Mouse (Mus musculus) hindbrain, embryonic 15.5 days (tissue): ENCODE data around the gene Fkbp9. TPM values are rescaled to one million over a fixed set of nuclear protein-coding genes. Genes with fewer than 3 reads are reported as not detected.
"Not testable (repeated sequence)": the region's sequence is repeated elsewhere in the genome, so short reads cannot be mapped to it uniquely, and the experiment has no call there.

Experiments
- ATAC-seq: fragments of 200-750 bp; cut with Nextera tagmentation; 2 replicates; pipeline ENCODE4 v1.8.0; 2017; ENCODE audit warnings: low read depth, moderate number of reproducible peaks, moderate TSS enrichment; ENCODE audit not compliant: low FRiP score
- H3K27ac ChIP-seq: fragments of 300-500 bp; sonication (generic); replicated peaks from 2 replicates; pipeline ENCODE4 v1.5.1; 2015; ENCODE audit warnings: mild to moderate bottlenecking, inconsistent platforms
- H3K27me3 ChIP-seq: fragments of 300-500 bp; sonication (generic); 2 replicates; pipeline ENCODE4 v1.6.1; 2015; ENCODE audit warnings: control low read depth, inconsistent platforms
- H3K36me3 ChIP-seq: fragments of 300-500 bp; sonication (generic); 2 replicates; pipeline ENCODE4 v1.6.1; 2015; ENCODE audit warnings: control low read depth, inconsistent platforms
- H3K4me1 ChIP-seq: fragments of 300-500 bp; sonication (generic); replicated peaks from 2 replicates; pipeline ENCODE4 v1.6.1; 2015; ENCODE audit warnings: control low read depth, inconsistent platforms
- H3K4me2 ChIP-seq: fragments of 300-500 bp; sonication (generic); 2 replicates; pipeline ENCODE4 v1.6.1; 2015; ENCODE audit warnings: moderate library complexity, mild to moderate bottlenecking, inconsistent platforms
- H3K4me3 ChIP-seq: fragments of 300-500 bp; sonication (generic); 2 replicates; pipeline ENCODE4 v1.5.1; 2015; ENCODE audit warnings: mild to moderate bottlenecking, inconsistent platforms
- H3K9ac ChIP-seq: fragments of 300-500 bp; sonication (generic); 2 replicates; pipeline ENCODE4 v1.6.1; 2015; ENCODE audit warnings: inconsistent platforms
- H3K9me3 ChIP-seq: fragments of 300-500 bp; sonication (generic); 2 replicates; pipeline ENCODE4 v1.6.1; 2016; ENCODE audit warnings: control low read depth, inconsistent platforms
- WGBS: fragments of 180-500 bp; shearing (Covaris S2); methylation state at CpG from one replicate; pipeline ENCODE4 v1.1.7; 2015; 5-methylcytosine and 5-hydroxymethylcytosine counted together
- polyA plus RNA-seq: library from polyadenylated mRNA; unstranded; fragments of >200 nt; fragmentation: Nextera tagmentation; extraction: Ambion mirVana; gene quantifications from 2 replicates; pipeline ENCODE4 v1.2.1, GENCODE M21; 2015

Fkbp9 gene
- polyA plus RNA-seq, 1 experiment from 2014 or later = 42.8 TPM

DNA sequence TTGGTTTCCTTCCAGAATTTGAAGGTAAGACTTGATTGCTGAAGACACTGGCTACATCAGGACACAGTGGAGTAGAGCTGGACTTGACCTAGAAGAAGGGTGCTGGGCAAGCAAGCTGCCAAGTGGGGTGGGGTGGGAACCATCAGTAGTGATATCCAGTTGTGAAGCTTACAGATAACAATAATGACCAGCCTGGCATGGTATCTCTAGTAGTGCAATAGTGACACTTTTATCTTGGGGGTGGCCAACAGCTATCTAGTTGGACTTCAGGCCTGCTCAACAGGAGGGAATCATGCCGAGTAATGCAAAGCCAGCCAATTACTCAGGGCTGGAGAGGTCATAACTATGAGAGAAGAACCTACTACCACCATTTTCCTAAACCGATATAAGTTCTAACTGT, 12.5 kb downstream of the Fkbp9 start:
- 92% methylated on average over 2 of the region's 2 CpGs for WGBS
- H3K9ac ChIP-seq = no peak overlapping the region
- no peaks in the 10 kb centered on the region for H3K4me1 ChIP-seq
- H3K27ac ChIP-seq = no peak overlapping the region
- no peaks in the 10 kb centered on the region for H3K9me3 ChIP-seq
- ATAC-seq = no peak
- no peak overlapping the region for H3K4me3 ChIP-seq
- H3K36me3 ChIP-seq = no peaks in the 10 kb centered on the region
- H3K4me2 ChIP-seq = no peak overlapping the region
- H3K27me3 ChIP-seq = no peaks in the 10 kb centered on the region

DNA sequence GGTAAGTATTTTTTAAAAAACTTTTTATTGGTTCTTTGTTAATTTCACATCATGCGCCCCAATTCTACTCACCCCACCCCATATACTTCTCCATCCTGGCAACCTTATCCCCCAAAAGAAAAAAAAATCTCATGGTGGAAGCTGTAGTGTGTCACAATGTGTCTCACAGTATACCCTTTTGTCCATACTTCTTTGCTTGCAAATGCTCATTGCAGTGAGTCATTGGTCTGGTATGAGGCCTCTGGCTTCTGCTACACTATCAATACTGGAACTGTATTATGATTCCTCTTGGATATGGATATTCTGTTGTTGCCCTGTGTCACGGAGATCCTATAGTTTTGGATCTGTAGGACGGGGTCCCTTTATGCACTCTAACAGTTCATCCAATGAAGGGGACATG, 17.1 kb downstream of the Fkbp9 start:
- Histone ChIP-seq H3K27ac (no peak overlapping the region), H3K27me3 (no peaks in the 10 kb centered on the region), H3K4me2 (no peak overlapping the region), H3K4me1 (no peaks in the 10 kb centered on the region), H3K9me3 (no peaks in the 10 kb centered on the region), H3K9ac (no peak overlapping the region), H3K36me3 (no peaks in the 10 kb centered on the region), H3K4me3 (no peak overlapping the region)
- ATAC-seq = no peak
- WGBS = 88% methylated on average over 3 of the region's 3 CpGs

DNA sequence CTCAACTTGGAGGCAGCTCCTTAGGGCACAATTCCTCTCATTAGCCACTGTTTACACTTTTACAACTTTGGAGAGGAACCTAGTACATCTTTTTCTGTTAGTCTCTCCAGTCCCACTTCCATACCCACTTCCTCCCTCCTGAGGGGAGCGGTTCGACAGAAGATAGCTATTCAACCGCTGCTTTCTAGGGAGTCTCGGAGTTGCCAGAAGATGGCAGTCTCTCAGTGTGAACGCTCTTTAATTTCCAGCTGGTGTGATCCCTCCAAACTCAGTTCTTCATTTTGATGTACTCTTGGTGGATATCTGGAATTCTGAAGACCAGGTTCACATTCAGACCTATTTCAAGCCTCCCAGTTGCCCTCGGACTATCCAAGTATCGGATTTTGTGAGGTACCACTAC, 18.5 kb downstream of the Fkbp9 start:
- no peak overlapping the region for H3K27ac ChIP-seq
- no peak overlapping the region for H3K9ac ChIP-seq
- H3K36me3 ChIP-seq = no peaks in the 10 kb centered on the region
- H3K4me2 ChIP-seq = no peak overlapping the region
- 70% methylated on average over 7 of the region's 7 CpGs for WGBS
- H3K4me1 ChIP-seq = no peaks in the 10 kb centered on the region
- no peaks in the 10 kb centered on the region for H3K9me3 ChIP-seq
- ATAC-seq = no peak
- H3K4me3 ChIP-seq = no peak overlapping the region
- no peaks in the 10 kb centered on the region for H3K27me3 ChIP-seq

GRCm38 (mm10) chr6:56854803-56855202, 22.9 kb downstream of the Fkbp9 start:
- Histone ChIP-seq H3K9ac (no peak overlapping the region), H3K27ac (no peak overlapping the region), H3K4me2 (no peak overlapping the region), H3K9me3 (no peaks in the 10 kb centered on the region), H3K36me3 (no peaks in the 10 kb centered on the region), H3K4me1 (no peaks in the 10 kb centered on the region), H3K27me3 (no peaks in the 10 kb centered on the region), H3K4me3 (no peak overlapping the region)
- 92% methylated on average over 8 of the region's 8 CpGs for WGBS
- no peak for ATAC-seq

DNA sequence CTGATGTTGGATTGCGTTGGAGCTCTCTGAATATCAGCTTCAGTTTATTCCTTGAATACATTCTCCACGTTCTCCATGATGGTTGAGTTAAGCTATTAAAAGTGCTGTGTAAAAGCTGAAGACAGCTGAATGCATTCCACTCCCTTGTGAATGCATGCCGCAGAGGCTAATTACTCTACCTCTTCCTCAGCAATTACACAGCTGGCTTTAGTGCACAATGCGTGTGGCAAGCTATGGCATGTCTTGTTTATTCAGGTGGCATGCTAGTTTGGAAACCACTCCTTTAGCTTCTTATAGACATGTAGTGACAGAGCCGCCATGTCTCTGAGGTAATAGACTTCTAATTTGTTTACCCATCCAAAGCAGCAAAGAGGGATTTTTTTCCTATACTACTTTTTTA, 24.9 kb downstream of the Fkbp9 start:
- WGBS = 77% methylated on average over 5 of the region's 5 CpGs

GRCm38 (mm10) chr6:56860205-56860848, 28.5 kb downstream of the Fkbp9 start:
- no peak for ATAC-seq
- H3K9ac ChIP-seq = no peak overlapping the region
- H3K27ac ChIP-seq = no peak overlapping the region
- no peaks in the 10 kb centered on the region for H3K9me3 ChIP-seq
- no peak overlapping the region for H3K4me2 ChIP-seq
- no peaks in the 10 kb centered on the region for H3K4me1 ChIP-seq
- WGBS = 92% methylated on average over 8 of the region's 8 CpGs
- H3K36me3 ChIP-seq = no peaks in the 10 kb centered on the region
- H3K4me3 ChIP-seq = no peak overlapping the region
- H3K27me3 ChIP-seq = no peaks in the 10 kb centered on the region

More for the DNA sequence above, 24.9 kb downstream of the Fkbp9 start:
- Histone ChIP-seq H3K4me2 (no peak overlapping the region), H3K9ac (no peak overlapping the region), H3K36me3 (no peaks in the 10 kb centered on the region), H3K4me1 (no peaks in the 10 kb centered on the region), H3K27ac (no peak overlapping the region), H3K9me3 (no peaks in the 10 kb centered on the region), H3K4me3 (no peak overlapping the region), H3K27me3 (no peaks in the 10 kb centered on the region)
- ATAC-seq = no peak

DNA sequence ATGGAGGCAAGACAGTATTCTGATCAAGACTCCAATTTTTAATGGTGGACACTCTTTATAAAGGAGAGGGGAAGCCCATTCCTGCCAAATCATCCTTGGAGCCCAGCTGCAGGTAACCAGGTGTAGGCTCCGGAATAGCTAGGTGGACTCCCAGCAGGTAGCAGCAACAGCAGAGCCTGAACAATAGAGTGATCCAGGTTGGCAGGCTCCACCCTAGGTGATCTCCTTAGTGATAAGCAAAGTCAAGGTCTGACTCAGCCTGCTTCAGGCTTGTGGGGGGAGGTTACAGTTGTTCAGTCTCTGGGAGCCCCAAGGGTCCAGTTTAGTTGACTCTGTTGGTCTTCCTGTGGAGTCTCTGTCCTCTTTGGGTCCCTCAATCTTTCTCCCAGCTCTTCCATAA, 35.0 kb downstream of the Fkbp9 start:
- H3K4me1 ChIP-seq = not testable (repeated sequence)

GRCm38 (mm10) chr6:56868565-56868964, 36.7 kb downstream of the Fkbp9 start:
- Histone ChIP-seq H3K36me3 (no peaks in the 10 kb centered on the region), H3K4me3 (no peak overlapping the region), H3K27me3 (no peaks in the 10 kb centered on the region), H3K4me2 (no peak overlapping the region), H3K9ac (no peak overlapping the region), H3K27ac (no peak overlapping the region), H3K4me1 (no peaks in the 10 kb centered on the region), H3K9me3 (no peaks in the 10 kb centered on the region)
- 76% methylated on average over 8 of the region's 8 CpGs for WGBS
- ATAC-seq = no peak

More for the DNA sequence above, 35.0 kb downstream of the Fkbp9 start:
- not testable (repeated sequence) for H3K36me3 ChIP-seq, H3K4me2 ChIP-seq, H3K9ac ChIP-seq, H3K9me3 ChIP-seq, H3K27ac ChIP-seq, H3K27me3 ChIP-seq, ATAC-seq, H3K4me3 ChIP-seq
- WGBS = 94% methylated on average over 1 of the region's 1 CpGs

- Histone ChIP-seq H3K4me2 (no peak overlapping the region), H3K4me1 (no peaks in the 10 kb centered on the region), H3K36me3 (no peaks in the 10 kb centered on the region), H3K9ac (no peak overlapping the region), H3K27me3 (no peaks in the 10 kb centered on the region), H3K9me3 (no peaks in the 10 kb centered on the region), H3K4me3 (no peak overlapping the region), H3K27ac (no peak overlapping the region)
- 95% methylated on average over 2 of the region's 2 CpGs for WGBS
- ATAC-seq = no peak
These were observed 38.2 kb downstream of the Fkbp9 start for GRCm38 (mm10) chr6:56870027-56870426.

GRCm38 (mm10) chr6:56876870-56877269, 45.0 kb downstream of the Fkbp9 start:
- H3K4me1 ChIP-seq = no peaks in the 10 kb centered on the region
- H3K36me3 ChIP-seq = peaks cover 3% of the 10 kb centered on the region
- no peak for ATAC-seq
- no peak overlapping the region for H3K4me3 ChIP-seq
- H3K27ac ChIP-seq = no peak overlapping the region
- H3K9me3 ChIP-seq = no peaks in the 10 kb centered on the region
- no peak overlapping the region for H3K9ac ChIP-seq
- WGBS = 89% methylated on average over 4 of the region's 4 CpGs
- H3K4me2 ChIP-seq = no peak overlapping the region
- H3K27me3 ChIP-seq = no peaks in the 10 kb centered on the region

GRCm38 (mm10) chr6:56877985-56878384, 46.1 kb downstream of the Fkbp9 start:
- no peak overlapping the region for H3K9ac ChIP-seq
- H3K4me2 ChIP-seq = no peak overlapping the region
- H3K27ac ChIP-seq = no peak overlapping the region
- no peaks in the 10 kb centered on the region for H3K9me3 ChIP-seq
- WGBS = 96% methylated on average over 8 of the region's 8 CpGs
- no peaks in the 10 kb centered on the region for H3K4me1 ChIP-seq
- H3K27me3 ChIP-seq = no peaks in the 10 kb centered on the region
- H3K4me3 ChIP-seq = no peak overlapping the region
- no peak for ATAC-seq
- peaks cover 11% of the 10 kb centered on the region for H3K36me3 ChIP-seq

DNA sequence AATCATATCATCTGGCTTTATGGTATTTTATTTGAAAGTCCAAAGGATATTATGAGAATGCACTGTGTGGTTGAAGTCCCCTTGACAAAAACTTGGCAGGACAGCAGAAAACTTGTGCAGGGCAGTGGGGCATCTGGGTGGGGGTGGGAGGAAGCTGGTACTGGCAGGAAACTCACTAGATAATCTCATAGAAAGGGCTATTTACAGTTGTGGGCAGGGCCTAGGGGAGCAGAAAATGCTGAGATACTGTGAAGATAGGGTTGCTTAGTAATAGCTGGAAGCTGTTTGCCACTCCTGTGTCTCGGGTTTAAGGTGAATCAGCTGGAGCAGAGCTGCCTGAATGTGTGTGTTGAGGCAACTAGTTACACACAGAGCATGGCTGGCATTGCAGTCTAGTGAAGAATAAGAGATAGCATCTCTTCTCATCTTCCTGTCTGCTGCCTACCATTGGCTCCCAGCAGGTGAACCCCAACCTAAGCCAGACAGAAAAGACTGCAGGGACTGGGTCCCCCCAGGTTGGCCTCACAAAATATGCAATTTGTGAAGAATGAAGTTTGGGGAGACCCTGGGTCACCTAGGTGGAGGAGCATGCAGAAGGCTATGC, 47.6 kb downstream of the Fkbp9 start:
- Histone ChIP-seq H3K27me3 (no peaks in the 10 kb centered on the region), H3K4me2 (no peak overlapping the region), H3K4me3 (no peak overlapping the region), H3K36me3 (peaks cover 19% of the 10 kb centered on the region), H3K27ac (no peak overlapping the region), H3K4me1 (no peaks in the 10 kb centered on the region), H3K9me3 (no peaks in the 10 kb centered on the region), H3K9ac (no peak overlapping the region)
- no peak for ATAC-seq
- WGBS = 86% methylated on average over 1 of the region's 1 CpGs

GRCm38 (mm10) chr6:56888561-56888960, 56.7 kb downstream of the Fkbp9 start:
- Histone ChIP-seq H3K9me3 (no peaks in the 10 kb centered on the region), H3K9ac (no peak overlapping the region), H3K27ac (no peak overlapping the region), H3K27me3 (no peaks in the 10 kb centered on the region), H3K4me3 (no peak overlapping the region), H3K4me1 (no peaks in the 10 kb centered on the region), H3K4me2 (no peak overlapping the region), H3K36me3 (peaks cover 34% of the 10 kb centered on the region)
- WGBS = 93% methylated on average over 6 of the region's 6 CpGs
- no peak for ATAC-seq
